Mouse (Mus musculus) heart, adult 9 months (tissue): ENCODE results near the gene Tas2r134.

Experiments used
- DNase-seq, 2 experiments: peaks; one replicate each; pipeline ENCODE4 v3.0.0; 2022; ENCODE audit warnings: low spot score in 2 of 2

Gene Tas2r134

DNA sequence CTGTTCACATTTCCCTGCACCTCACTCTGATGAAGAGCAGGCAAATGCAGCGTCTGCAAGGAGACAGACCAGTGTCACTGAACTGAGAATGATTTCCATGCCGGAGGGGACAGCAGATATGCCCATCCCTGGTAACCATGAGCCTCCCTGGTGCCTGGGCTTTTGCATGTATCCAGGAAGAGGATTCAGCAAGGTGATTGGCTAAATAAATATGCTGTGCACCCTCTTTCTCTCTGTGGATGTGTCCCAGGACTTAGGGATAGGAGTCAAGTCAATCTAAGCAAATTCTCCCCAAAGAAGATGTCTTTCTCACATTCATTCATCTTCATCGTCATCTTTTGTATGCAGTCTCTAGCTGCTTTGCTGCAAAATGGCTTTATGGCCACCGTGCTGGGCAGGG, at the start of gene Tas2r134:
Gene Tas2r134 (plus strand): TSS at position 301 of the 400 bp plus-strand sequence.
- no peak for DNase-seq

DNA sequence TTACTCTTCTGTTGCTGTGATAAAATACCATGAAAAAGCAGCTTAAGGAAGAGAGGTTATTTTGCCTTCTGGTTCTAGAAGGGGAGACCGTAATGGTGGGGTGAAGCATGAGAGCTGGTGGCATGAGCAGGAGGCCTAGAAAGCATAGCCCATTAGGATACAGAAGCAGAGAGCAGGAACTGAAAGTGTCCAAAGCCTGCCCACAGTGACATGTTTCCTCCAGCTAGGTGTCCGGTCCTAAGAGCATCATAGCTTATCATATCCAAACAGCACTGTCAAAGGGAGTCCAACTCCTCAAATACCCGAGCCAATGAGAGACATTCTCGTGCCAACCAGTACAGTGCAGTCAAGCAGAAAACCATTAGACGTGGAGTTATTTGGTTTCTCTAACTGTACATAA, 47.5 kb upstream of the Tas2r134 start:
- DNase-seq, result no peak

- no peak for DNase-seq
Observed at GRCm38 (mm10) chr2:51584050-51585046, 43.0 kb upstream of the Tas2r134 start.

DNA sequence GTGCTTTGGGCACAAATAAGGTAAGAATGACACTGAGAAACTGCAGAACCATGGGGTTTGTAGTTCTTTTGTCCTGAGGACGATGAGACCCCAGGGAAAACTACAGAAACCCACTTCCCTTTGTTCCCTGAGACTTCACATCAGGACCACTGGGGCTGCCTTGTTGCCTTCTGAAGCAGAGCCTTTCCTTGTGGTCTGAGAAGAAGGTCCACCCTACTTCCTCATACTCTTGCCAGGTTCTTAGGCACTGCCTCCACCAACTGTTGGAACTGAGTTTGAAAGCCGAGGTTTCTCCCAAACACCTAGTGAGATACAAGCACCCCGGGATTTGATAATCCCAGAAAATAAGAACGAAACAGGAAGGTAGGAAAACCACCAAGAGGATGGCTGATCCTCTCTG, 39.0 kb upstream of the Tas2r134 start:
- no peak for DNase-seq

DNA sequence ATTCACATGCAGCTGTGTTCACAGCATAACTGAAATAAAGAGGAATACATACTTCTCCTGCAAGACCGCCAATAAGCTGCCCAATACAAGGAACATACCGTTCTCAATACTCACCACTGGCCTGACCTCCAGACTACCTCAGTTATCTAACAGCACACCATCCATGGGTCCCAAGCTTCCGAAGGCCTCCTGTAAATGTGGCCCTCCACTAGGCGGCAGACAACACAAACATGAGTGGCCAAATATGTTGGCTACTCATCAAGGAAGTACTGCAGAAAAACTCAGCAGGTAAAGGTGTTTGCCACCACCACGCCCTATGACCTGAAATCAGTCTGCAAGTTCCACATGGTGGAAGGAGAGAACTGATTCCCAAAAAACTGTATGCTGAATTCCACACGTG, 38.4 kb upstream of the Tas2r134 start:
- no peak for DNase-seq

DNA sequence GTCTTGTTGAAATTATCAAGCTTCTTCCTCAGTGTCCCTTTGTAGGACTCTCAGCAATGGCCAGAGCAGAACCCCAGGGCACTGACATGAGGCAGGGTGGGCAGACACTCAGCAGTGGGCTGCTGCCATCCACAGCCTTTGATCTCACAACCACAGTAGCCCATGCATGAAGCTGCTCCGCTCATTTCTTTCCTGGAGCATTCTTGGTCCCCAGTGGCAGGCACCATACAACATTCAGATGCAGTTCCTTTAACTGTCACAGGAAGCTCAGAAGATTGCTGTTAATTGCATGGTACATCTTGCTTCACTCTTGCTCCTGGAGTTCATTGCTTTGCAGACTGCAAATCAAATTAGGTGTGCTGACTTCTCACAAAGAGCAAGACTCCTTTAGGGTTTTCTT, 37.7 kb upstream of the Tas2r134 start:
- no peak for DNase-seq

DNA sequence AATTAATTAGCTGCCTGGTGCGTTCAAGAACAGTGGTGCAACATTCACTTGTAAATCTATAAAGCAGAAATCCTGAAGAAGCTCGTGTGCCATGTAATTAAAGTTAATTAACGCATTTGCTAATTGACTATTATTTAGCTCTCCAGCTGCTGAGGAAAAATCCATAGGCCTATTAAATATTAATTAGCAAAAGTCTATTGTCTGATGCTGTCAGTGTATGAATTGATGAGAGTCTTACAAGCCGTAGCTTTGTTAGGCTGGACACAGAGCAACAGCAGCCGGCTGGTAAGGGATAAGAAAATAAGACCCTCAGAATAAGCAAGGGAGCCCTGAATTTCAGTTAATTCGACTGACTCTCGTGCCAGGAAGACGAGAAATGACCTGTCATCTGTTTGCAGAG, 37.0 kb upstream of the Tas2r134 start:
- DNase-seq, result no peak

- DNase-seq, result no peak
Observed at GRCm38 (mm10) chr2:51592157-51592556, 35.2 kb upstream of the Tas2r134 start.

DNA sequence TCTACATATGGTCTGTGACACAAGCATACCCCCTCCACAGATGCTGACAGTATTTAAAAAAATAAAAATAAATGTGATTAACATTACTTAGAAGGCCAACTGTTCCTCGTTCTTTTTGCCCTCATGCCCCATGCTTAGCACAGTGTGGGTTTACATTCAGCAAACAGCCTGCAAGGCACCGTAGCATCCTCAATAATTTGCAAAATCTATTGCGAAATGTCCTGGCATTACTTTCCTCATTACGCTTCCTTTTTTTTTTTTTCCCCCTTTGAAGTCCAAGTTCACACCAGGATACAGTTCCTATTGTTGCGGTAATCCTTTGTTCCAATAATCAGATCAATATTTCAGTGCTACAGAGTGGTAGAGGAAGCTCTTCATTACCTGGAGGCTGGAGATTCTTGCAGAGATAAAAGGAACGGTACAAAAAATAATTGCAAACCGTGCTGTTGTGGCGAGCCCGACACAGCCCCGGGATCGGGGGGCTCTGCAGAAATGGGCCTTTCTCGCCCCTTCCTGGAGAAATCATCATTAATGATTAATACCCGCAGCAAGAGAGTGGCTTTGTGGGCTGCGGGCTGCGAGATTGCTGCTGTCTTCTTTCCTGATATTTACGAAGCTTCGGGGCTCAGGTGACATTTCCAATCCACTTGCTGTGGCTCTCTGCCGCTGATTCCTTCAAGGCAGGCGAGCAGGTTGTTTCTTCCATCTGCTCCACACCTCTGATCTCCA, 27.7 kb upstream of the Tas2r134 start:
- no peak for DNase-seq

DNA sequence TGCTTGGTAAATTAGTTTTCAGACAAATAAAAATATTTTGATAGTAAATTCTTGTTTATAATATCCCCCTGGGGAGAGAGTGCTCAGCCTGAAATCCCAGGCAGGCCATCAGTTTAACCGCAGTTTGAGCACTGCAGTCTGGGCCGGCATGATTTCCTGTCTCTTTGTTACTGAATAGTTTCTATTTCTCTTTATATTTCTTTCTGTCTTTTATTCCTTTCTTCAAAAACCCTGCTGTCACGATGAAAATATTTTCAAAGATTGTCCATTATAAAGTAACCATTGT, 27.2 kb upstream of the Tas2r134 start:
- no peak for DNase-seq

DNA sequence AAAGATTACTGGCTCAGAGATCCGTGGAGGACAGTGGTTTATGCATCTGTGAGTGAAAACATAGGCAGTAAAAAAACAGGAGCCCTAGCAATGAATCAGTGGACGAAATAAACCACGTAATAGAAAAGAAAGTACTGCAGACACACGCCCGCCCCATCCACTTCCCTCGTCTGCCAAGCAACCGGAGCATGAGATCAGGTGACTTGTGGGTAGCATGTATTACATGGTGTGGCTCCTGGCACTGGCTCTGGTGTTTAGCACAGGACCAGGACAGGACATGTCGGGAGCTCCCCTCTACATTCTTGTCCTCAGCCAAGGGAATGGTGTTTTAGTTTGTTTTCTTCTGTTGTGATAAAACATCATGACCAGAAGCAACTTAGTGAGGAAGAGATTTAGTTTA, 26.4 kb upstream of the Tas2r134 start:
- DNase-seq, result no peak

DNA sequence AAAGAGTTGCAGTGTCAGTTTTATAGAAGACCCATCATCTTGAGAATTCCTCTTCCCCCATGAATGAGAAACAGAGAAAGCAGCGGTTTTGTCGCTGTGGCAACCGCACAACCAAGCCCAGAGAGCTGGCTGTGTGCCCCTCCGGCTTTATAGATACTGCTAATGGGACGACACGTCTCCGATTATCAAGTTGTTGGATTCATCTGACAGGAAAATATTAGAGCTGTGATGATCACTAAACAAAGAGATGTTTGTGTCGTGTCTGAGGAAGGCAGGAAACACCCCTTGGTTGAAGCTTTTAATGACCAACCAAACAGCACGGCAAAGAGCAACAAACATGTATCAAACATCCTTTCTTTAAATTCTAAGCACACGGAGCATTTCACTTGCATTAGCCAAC, 17.0 kb upstream of the Tas2r134 start:
- DNase-seq, result no peak

DNA sequence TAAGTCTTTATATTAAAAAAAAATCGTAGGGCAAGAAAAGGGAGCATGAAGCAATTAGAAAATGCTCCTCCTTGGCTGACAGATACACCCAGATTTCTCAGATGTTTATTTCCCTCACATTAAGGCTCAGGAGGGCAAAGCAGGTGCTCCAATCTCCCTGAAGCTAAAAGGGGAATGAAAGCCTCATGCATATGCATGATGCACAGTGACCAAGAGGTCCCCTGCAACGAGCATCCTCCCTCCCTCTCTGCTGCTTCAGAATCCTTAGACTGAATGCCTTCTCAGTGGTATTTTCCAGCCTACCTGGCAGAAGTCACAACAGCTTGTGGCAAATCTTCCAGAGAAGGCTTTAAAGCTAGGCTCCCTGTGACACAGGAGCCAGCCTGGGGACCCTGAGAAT, 16.4 kb upstream of the Tas2r134 start:
- DNase-seq, result no peak

DNA sequence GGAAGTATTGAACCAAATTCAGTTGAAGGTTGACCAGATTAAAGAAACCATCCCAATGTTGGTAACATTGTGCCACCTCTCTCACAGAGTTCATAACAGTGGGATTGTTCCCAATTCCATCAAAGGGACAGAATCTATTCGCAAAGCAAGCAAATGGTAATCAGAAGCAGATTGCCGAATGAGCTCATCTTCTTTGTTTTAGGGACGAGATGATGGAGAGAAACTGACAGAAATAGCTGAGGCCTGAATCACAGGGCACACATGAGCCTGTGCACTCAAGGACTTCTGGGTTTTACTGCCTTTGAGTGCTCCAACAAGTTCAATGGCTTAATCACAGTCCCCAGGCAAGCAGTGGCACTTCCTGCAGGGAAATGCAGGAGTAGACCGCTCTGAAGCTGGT, 13.6 kb upstream of the Tas2r134 start:
- DNase-seq, result no peak

DNA sequence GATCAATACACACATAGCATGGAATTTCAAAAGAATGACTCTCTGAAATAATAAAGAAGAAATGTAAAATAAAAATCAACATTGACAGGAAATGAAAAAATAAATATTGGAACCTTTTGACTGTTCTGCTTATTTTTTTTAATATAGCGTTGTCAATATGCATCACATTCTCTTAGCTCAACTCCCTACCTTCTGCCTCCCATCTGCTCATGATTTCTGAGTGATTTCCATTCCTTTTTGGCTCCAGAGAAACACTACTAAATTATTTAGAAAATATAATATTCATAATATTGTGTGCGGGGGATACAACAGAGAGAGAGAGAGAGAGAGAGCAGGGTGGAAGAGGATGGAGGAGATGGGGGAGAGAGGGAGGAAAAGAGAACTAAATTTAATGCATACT, 5.4 kb upstream of the Tas2r134 start:
- DNase-seq, result no peak

GRCm38 (mm10) chr2:51626007-51626406, 1.3 kb upstream of the Tas2r134 start:
- DNase-seq, result no peak

GRCm38 (mm10) chr2:51631428-51631827, 4.1 kb downstream of the Tas2r134 start:
- DNase-seq, result no peak

GRCm38 (mm10) chr2:51637681-51638080, 10.4 kb downstream of the Tas2r134 start:
- DNase-seq, result no peak

DNA sequence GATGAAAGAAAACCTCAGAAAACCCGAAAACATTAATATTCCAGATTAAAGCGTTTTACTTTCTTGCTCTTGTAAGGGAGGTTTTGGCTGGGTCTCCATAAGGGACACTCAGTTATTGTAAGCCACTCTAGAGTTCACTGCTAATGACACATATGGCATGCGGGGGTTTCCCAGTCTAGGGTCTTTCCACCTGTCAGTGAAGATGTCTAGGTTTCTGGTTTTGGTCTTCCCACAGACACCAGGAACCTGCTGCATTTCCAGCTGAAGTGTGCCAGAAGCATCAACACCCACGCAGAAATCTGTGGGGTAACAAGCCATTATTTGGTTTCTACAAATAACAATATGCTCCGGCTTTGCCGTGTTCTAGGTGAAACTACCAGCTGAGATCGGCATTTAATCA, 14.3 kb downstream of the Tas2r134 start:
- no peak for DNase-seq

- DNase-seq, result no peak
Observed at GRCm38 (mm10) chr2:51643244-51644139, 16.2 kb downstream of the Tas2r134 start.

DNA sequence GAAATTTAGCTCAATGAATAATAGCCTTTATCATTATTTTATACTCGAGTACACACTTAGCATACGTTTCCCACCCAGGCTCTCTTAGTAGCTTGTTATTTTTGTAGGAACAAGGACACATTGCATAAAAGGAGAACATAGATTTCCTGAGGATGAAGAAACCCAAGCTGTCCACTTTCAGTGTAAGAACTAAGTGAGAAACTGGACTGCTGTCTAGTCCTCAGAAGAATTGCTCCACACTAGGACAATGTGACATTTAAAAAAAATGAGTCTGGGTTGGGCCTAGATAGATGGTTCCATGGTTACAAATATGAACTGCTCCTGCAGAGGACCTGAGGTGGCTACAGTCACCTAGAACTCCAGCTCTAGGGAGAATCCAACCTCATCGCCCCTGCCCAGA, 20.7 kb downstream of the Tas2r134 start:
- no peak for DNase-seq

- no peak for DNase-seq
Observed at GRCm38 (mm10) chr2:51649887-51650286, 22.6 kb downstream of the Tas2r134 start.
